Mouse (Mus musculus) testis, adult 2 months (tissue): ENCODE measurements around the gene Lrrc28.

Experiments used
- CTCF ChIP-seq: fragments of 200-500 bp; IDR thresholded peaks from 2 replicates; pipeline ENCODE4 v1.5.1; 2012; ENCODE audit warnings: low read depth, mild to moderate bottlenecking, inconsistent platforms, low read length, moderate library complexity; ENCODE audit not compliant: control insufficient read depth, insufficient read depth, insufficient replicate concordance
- POLR2A ChIP-seq: fragments of 200-500 bp; IDR thresholded peaks from 2 replicates; pipeline ENCODE4 v1.6.1; 2012; ENCODE audit warnings: low read depth, mild to moderate bottlenecking, inconsistent platforms, low read length, moderate library complexity; ENCODE audit not compliant: control insufficient read depth

GRCm38 (mm10) chr7:67511606-67512005 lies 133.5 kb downstream of the Lrrc28 start:
- TF ChIP-seq POLR2A: no peak
- no peak for TF ChIP-seq CTCF
